Mouse (Mus musculus) forebrain, embryonic 13.5 days (tissue): ENCODE measurements at regions not wholly inside any gene's neighbourhood (a gene's known extent, or its start where the extent isn't known, plus 50 kb on each side); places are given as distances from the start of the nearest gene placed in this dataset.
A peak's percentile ranks its signal among the peaks of the same experiment; 100 is the strongest.

Source experiments
- ATAC-seq: fragments of 200-750 bp; cut with Nextera tagmentation; 2 replicates; pipeline ENCODE4 v1.8.0; 2017
- H3K27ac ChIP-seq: fragments of 300-500 bp; sonication (generic); 2 replicates; pipeline ENCODE4 v1.5.1; 2015; ENCODE audit warnings: inconsistent platforms, mild to moderate bottlenecking, moderate library complexity
- H3K27me3 ChIP-seq: fragments of 300-500 bp; sonication (generic); 2 replicates; pipeline ENCODE4 v1.6.1; 2015; ENCODE audit warnings: mild to moderate bottlenecking, inconsistent platforms
- H3K36me3 ChIP-seq: fragments of 300-500 bp; sonication (generic); 2 replicates; pipeline ENCODE4 v1.6.1; 2015; ENCODE audit warnings: mild to moderate bottlenecking, inconsistent platforms; ENCODE audit not compliant: poor library complexity, severe bottlenecking
- H3K4me1 ChIP-seq: fragments of 300-500 bp; sonication (generic); 2 replicates; pipeline ENCODE4 v1.6.1; 2015; ENCODE audit warnings: inconsistent platforms
- H3K4me2 ChIP-seq: fragments of 300-500 bp; sonication (generic); 2 replicates; pipeline ENCODE4 v1.6.1; 2015; ENCODE audit warnings: inconsistent platforms, mild to moderate bottlenecking, moderate library complexity
- H3K4me3 ChIP-seq: fragments of 300-500 bp; sonication (generic); 2 replicates; pipeline ENCODE4 v1.5.1; 2015; ENCODE audit warnings: mild to moderate bottlenecking, inconsistent platforms
- H3K9ac ChIP-seq: fragments of 300-500 bp; sonication (generic); 2 replicates; pipeline ENCODE4 v1.6.1; 2015; ENCODE audit warnings: mild to moderate bottlenecking, inconsistent platforms
- H3K9me3 ChIP-seq: fragments of 300-500 bp; sonication (generic); replicated peaks from 2 replicates; pipeline ENCODE4 v1.6.1; 2016; ENCODE audit warnings: inconsistent platforms
- WGBS: fragments of 180-500 bp; shearing (Covaris S2); methylation state at CpG from one replicate; pipeline ENCODE4 v1.1.7; 2015; 5-methylcytosine and 5-hydroxymethylcytosine counted together

DNA sequence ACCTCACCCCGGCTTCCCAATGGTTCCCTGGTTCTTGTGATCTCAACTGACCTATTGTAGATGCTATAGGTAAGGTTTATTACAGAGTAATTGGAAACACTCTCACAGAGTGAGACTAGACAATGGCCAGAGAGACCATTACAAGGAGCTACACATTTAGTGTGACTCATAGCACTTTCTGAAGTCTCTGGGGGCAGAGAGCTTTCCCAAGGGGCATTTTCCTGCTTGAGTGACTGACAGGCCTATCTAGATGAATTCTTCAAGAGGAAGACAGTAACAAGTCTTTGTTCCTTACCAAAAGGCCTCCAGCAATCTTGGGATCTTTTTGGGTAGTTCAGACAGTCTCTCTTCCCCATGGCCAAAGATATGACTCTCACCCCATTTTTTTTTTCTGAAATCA lies 316.4 kb upstream of the Klf3 start:
- Histone ChIP-seq H3K4me2 (no peak overlapping the region), H3K27me3 (no peaks in the 10 kb centered on the region), H3K9me3 (no peaks in the 10 kb centered on the region), H3K36me3 (no peaks in the 10 kb centered on the region), H3K27ac (no peak overlapping the region), H3K9ac (no peak overlapping the region), H3K4me3 (no peak overlapping the region), H3K4me1 (peaks cover 11% of the 10 kb centered on the region)
- ATAC-seq, result no peak
- WGBS, result 89% methylated on average over 1 of the region's 1 CpGs

DNA sequence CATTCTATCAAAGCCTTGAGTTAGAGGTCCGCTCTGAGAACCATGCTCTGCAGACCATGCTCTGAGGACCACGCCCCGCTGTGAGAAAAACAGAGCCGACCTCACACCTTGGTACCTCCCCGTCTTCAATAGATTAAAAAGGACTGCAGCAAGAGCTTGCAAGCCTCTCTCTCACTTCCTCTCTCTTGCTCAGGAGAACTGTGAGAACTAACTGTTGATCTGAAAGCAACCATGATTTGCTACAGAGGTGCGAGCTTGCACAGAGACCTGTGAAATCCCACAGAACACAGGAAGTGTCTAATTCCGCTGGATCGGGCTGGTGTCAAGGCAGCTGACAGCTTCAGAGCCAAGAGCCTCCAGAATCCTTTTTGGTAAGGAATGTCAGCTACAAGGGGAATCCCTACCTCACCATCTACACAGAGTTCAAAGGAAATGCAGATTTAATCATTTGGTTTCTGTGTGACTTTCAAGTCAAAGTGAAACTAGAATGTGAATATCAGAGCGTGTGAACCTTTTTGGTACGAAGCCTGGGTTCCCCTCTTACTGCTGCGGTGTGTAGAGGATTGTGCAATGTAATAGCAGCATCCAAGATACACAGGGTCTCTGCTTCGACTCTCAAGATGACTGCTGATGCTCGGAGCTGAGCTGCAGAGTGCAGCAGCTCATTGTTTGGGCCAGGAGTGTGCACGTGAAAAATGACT lies 315.3 kb upstream of the Klf3 start:
- Histone ChIP-seq H3K36me3 (no peaks in the 10 kb centered on the region), H3K9ac (no peak overlapping the region), H3K4me2 (no peak overlapping the region), H3K27ac (no peak overlapping the region), H3K27me3 (no peaks in the 10 kb centered on the region), H3K4me3 (no peak overlapping the region), H3K9me3 (no peaks in the 10 kb centered on the region), H3K4me1 (peaks cover 11% of the 10 kb centered on the region)
- ATAC-seq, result no peak
- 90% methylated on average over 14 of the region's 14 CpGs for WGBS

DNA sequence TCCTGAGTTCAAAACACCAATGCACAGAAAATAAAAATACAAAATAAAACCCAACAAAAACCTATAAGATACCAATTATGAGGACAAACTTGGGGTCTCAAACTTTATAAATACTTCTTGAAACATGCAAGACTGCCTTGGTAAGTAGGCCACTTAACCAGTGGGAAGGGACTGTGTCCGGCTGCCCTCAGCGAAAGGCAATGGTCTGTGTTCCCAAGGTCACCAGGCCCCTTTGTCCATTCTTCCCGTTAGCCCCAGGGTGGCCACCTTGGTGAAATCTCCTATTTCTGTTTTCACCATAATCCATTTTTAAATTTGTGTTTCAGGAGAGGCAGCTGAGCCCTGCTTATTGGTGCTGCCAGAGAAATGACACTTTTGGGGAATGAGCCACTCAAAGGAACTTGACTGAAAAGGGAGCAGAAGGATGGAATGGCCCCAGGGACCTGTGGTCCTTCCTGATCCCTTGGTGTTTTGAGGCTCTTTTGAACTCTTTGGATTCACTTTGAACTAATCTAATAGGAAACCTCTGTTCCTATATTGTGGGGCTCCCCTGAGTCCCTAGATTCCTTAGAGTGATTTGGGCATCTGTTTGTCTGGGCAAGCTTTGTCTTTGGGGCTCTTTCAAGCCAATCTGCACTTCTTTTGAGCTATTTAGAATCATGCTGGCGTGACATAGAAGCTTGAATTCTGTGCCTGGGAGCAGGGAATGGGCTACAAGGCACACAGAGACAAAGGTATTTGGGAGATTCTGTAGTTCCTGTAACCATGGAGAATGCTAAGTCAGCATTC lies 313.3 kb upstream of the Klf3 start:
- no peak overlapping the region for H3K4me2 ChIP-seq
- no peak overlapping the region for H3K9ac ChIP-seq
- H3K27ac ChIP-seq, result no peak overlapping the region; the same call in 1 of the 2 replicates
- H3K27me3 ChIP-seq, result no peaks in the 10 kb centered on the region
- 27% methylated on average over 4 of the region's 4 CpGs for WGBS
- H3K36me3 ChIP-seq, result no peaks in the 10 kb centered on the region
- peaks cover 11% of the 10 kb centered on the region for H3K4me1 ChIP-seq
- H3K9me3 ChIP-seq, result no peaks in the 10 kb centered on the region
- H3K4me3 ChIP-seq, result no peak overlapping the region
- ATAC-seq, result 0 out of 2 replicates have a peak, but pooled peaks have one; percentile 21

DNA sequence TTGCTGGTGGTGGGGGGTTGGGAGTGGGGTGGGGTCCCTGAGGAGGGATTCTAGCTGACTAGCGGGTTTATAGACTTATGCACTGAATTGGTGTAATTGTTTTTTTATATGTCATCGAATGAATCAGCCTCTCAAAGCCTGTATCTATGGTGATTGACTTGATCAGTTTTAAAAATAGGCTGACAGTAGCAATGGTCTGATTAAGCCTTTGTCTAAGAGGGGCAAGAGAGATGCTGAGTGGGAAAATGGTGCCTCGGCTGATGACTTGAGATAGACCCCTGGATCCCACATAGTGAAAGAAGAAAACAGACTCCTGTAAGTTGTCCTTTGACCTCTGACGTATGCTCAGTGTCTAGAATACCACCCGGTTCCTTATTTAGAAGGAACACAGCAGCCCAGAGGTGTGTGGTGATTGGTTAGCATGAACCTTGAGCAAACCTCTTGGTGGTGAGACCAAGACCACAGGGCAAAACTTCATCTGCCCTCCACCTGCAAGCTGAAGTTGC lies 312.7 kb upstream of the Klf3 start:
- Histone ChIP-seq H3K36me3 (no peaks in the 10 kb centered on the region), H3K9me3 (no peaks in the 10 kb centered on the region), H3K4me1 (peaks cover 11% of the 10 kb centered on the region), H3K27me3 (no peaks in the 10 kb centered on the region), H3K9ac (no peak overlapping the region), H3K27ac (peak overlapping the region; percentile 12; the same call in 1 of the 2 replicates), H3K4me3 (no peak overlapping the region), H3K4me2 (no peak overlapping the region)
- ATAC-seq, result peak; percentile 19; the same call in 1 of the 2 replicates
- WGBS, result 23% methylated on average over 5 of the region's 5 CpGs

GRCm38 (mm10) chr5:64494429-64494828 lies 308.8 kb upstream of the Klf3 start:
- Histone ChIP-seq H3K9me3 (no peaks in the 10 kb centered on the region), H3K4me1 (peaks cover 11% of the 10 kb centered on the region), H3K27ac (no peak overlapping the region), H3K36me3 (no peaks in the 10 kb centered on the region), H3K4me2 (no peak overlapping the region), H3K9ac (no peak overlapping the region), H3K4me3 (no peak overlapping the region), H3K27me3 (no peaks in the 10 kb centered on the region)
- ATAC-seq, result no peak
- 95% methylated on average over 4 of the region's 4 CpGs for WGBS

GRCm38 (mm10) chr5:64496853-64497252 lies 306.3 kb upstream of the Klf3 start:
- no peaks in the 10 kb centered on the region for H3K27me3 ChIP-seq
- no peaks in the 10 kb centered on the region for H3K4me1 ChIP-seq
- no peaks in the 10 kb centered on the region for H3K36me3 ChIP-seq
- no peaks in the 10 kb centered on the region for H3K9me3 ChIP-seq
- H3K27ac ChIP-seq, result no peak overlapping the region
- H3K9ac ChIP-seq, result no peak overlapping the region
- H3K4me2 ChIP-seq, result no peak overlapping the region
- WGBS, result 90% methylated on average over 4 of the region's 4 CpGs
- no peak for ATAC-seq
- no peak overlapping the region for H3K4me3 ChIP-seq

DNA sequence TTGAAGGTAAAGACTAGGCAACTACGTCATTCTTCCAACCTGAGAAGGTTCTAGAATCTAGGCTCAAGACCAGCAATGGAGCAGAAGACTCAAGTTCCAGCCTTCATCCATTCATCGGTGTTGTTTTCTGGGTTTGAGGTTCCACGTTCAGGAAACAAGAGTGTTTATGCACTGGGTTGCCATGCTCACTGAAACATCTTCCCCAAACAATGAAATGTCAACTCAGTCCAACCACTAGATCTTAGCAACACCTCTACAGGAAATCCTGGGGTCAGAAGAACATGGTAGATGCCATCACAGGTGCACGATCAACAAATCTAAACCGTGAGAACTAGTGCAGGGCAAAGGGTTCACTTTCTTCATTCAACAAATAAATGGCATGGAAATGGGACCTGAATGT lies 304.8 kb upstream of the Klf3 start:
- Histone ChIP-seq H3K4me3 (no peak overlapping the region), H3K27me3 (no peaks in the 10 kb centered on the region), H3K27ac (no peak overlapping the region), H3K9me3 (no peaks in the 10 kb centered on the region), H3K4me1 (peaks cover 1% of the 10 kb centered on the region; the same call in 1 of the 2 replicates), H3K9ac (no peak overlapping the region), H3K36me3 (no peaks in the 10 kb centered on the region), H3K4me2 (no peak overlapping the region)
- ATAC-seq, result no peak
- 93% methylated on average over 5 of the region's 5 CpGs for WGBS

DNA sequence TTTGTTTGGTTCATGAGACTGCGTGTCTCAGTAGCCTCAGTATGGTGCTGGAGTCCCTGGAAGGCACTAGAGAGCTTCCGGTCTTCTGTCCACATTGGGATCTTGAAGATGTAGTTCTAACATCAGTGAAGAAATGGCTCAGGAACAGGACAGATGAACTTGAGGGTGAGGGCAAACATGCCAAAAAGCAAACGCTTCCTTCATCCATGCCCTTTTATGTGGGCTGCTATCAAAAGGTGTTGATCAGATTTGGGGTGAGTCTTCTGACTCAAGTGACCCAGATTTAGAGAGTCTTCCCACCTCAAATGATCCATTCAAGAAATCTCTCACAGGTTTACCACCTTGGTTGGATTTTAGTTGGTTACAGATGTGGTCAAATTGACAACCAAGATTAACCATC lies 304.1 kb upstream of the Klf3 start:
- H3K36me3 ChIP-seq, result no peaks in the 10 kb centered on the region
- no peak overlapping the region for H3K4me3 ChIP-seq
- H3K4me2 ChIP-seq, result no peak overlapping the region
- H3K9ac ChIP-seq, result no peak overlapping the region
- no peaks in the 10 kb centered on the region for H3K27me3 ChIP-seq
- H3K9me3 ChIP-seq, result no peaks in the 10 kb centered on the region
- ATAC-seq, result no peak
- no peak overlapping the region for H3K27ac ChIP-seq
- 96% methylated on average over 3 of the region's 3 CpGs for WGBS
- H3K4me1 ChIP-seq, result peaks cover 6% of the 10 kb centered on the region; the same call in 1 of the 2 replicates

DNA sequence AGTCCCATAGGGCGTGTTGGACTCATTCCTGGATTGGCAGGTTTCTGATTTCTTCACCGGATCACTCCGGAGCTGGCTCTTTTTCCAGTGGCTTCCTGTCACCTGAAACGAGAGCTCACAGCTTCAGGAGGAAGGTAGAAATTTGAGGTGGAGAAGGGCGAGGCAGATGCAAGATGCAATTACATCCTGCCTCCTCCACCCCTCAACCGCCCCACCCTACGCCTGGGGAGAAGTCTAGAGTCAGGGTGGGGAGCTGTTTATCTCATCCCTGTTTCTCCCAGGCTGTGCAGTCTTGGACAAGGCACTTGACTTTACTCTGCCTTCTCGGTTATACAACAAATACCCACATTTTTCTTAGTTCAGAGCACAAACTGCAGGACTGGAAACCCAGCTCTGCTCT lies 302.8 kb upstream of the Klf3 start:
- WGBS, result 94% methylated on average over 8 of the region's 8 CpGs
- ATAC-seq, result no peak
- no peaks in the 10 kb centered on the region for H3K36me3 ChIP-seq
- no peaks in the 10 kb centered on the region for H3K27me3 ChIP-seq
- H3K9ac ChIP-seq, result no peak overlapping the region
- no peak overlapping the region for H3K4me2 ChIP-seq
- H3K27ac ChIP-seq, result no peak overlapping the region
- H3K4me1 ChIP-seq, result peaks cover 16% of the 10 kb centered on the region
- no peaks in the 10 kb centered on the region for H3K9me3 ChIP-seq
- H3K4me3 ChIP-seq, result no peak overlapping the region

- peaks cover 20% of the 10 kb centered on the region for H3K4me1 ChIP-seq
- H3K4me2 ChIP-seq, result no peak overlapping the region
- 85% methylated on average over 4 of the region's 4 CpGs for WGBS
- H3K36me3 ChIP-seq, result no peaks in the 10 kb centered on the region
- no peak for ATAC-seq
- H3K4me3 ChIP-seq, result no peak overlapping the region
- H3K9me3 ChIP-seq, result no peaks in the 10 kb centered on the region
- no peak overlapping the region for H3K9ac ChIP-seq
- H3K27me3 ChIP-seq, result no peaks in the 10 kb centered on the region
- no peak overlapping the region for H3K27ac ChIP-seq
Measured at GRCm38 (mm10) chr5:64500866-64501265, 302.3 kb upstream of the Klf3 start.

- no peaks in the 10 kb centered on the region for H3K36me3 ChIP-seq
- no peak overlapping the region for H3K27ac ChIP-seq
- ATAC-seq, result no peak
- no peaks in the 10 kb centered on the region for H3K27me3 ChIP-seq
- H3K4me3 ChIP-seq, result no peak overlapping the region
- H3K4me2 ChIP-seq, result no peak overlapping the region
- H3K9ac ChIP-seq, result no peak overlapping the region
- H3K9me3 ChIP-seq, result no peaks in the 10 kb centered on the region
- 79% methylated on average over 5 of the region's 5 CpGs for WGBS
- H3K4me1 ChIP-seq, result peaks cover 26% of the 10 kb centered on the region
Measured at GRCm38 (mm10) chr5:64501746-64502145, 301.4 kb upstream of the Klf3 start.

- Histone ChIP-seq H3K27me3 (no peaks in the 10 kb centered on the region), H3K36me3 (no peaks in the 10 kb centered on the region), H3K9ac (no peak overlapping the region), H3K9me3 (no peaks in the 10 kb centered on the region), H3K27ac (no peak overlapping the region), H3K4me2 (no peak overlapping the region), H3K4me1 (peaks cover 30% of the 10 kb centered on the region), H3K4me3 (no peak overlapping the region)
- ATAC-seq, result no peak
- WGBS, result 34% methylated on average over 4 of the region's 4 CpGs
Measured at GRCm38 (mm10) chr5:64503514-64503913, 299.7 kb upstream of the Klf3 start.
